Mouse (Mus musculus): ENCODE results near the gene Htr1f.

Htr1f gene

GRCm38 (mm10) chr16:64941646-64942195 lies 163.9 kb downstream of the Htr1f start:
- no peak for DNase-seq

- DNase-seq = no peak
Observed at GRCm38 (mm10) chr16:64934793-64935192, 170.9 kb downstream of the Htr1f start.

- DNase-seq = no peak
Observed at GRCm38 (mm10) chr16:64934011-64934410, 171.6 kb downstream of the Htr1f start.

- no peak for DNase-seq
Observed at GRCm38 (mm10) chr16:64923500-64923899, 182.2 kb downstream of the Htr1f start.

- DNase-seq = no peak
Observed at GRCm38 (mm10) chr16:64908747-64909146, 196.9 kb downstream of the Htr1f start.

- DNase-seq = no peak
Observed at GRCm38 (mm10) chr16:64907112-64907511, 198.5 kb downstream of the Htr1f start.

GRCm38 (mm10) chr16:64903328-64903727 lies 202.3 kb downstream of the Htr1f start:
- no peak for DNase-seq

GRCm38 (mm10) chr16:64899084-64899483 lies 206.6 kb downstream of the Htr1f start:
- DNase-seq = no peak

- no peak for DNase-seq
Observed at GRCm38 (mm10) chr16:64889496-64889895, 216.2 kb downstream of the Htr1f start.

GRCm38 (mm10) chr16:64885547-64885946 lies 220.1 kb downstream of the Htr1f start:
- DNase-seq = no peak

GRCm38 (mm10) chr16:64885142-64885541 lies 220.5 kb downstream of the Htr1f start:
- no peak for DNase-seq

GRCm38 (mm10) chr16:64884420-64884838 lies 221.2 kb downstream of the Htr1f start:
- no peak for DNase-seq

- no peak for DNase-seq
Observed at GRCm38 (mm10) chr16:64883896-64884295, 221.8 kb downstream of the Htr1f start.

GRCm38 (mm10) chr16:64881442-64881841 lies 224.2 kb downstream of the Htr1f start:
- no peak for DNase-seq

GRCm38 (mm10) chr16:64880986-64881385 lies 224.7 kb downstream of the Htr1f start:
- no peak for DNase-seq

- no peak for DNase-seq
Observed at GRCm38 (mm10) chr16:64879735-64880134, 225.9 kb downstream of the Htr1f start.

- DNase-seq = no peak
Observed at GRCm38 (mm10) chr16:64878611-64879132, 227.0 kb downstream of the Htr1f start.

GRCm38 (mm10) chr16:64877314-64877713 lies 228.3 kb downstream of the Htr1f start:
- no peak for DNase-seq

- no peak for DNase-seq
Observed at GRCm38 (mm10) chr16:64876631-64877265, 228.9 kb downstream of the Htr1f start.

GRCm38 (mm10) chr16:64875822-64876221 lies 229.8 kb downstream of the Htr1f start:
- no peak for DNase-seq

- no peak for DNase-seq
Observed at GRCm38 (mm10) chr16:64875384-64875783, 230.3 kb downstream of the Htr1f start.
